Mouse (Mus musculus): Measurements from ENCODE around the gene Gm527. TPM values are rescaled to one million over a fixed set of nuclear protein-coding genes. Genes with fewer than 3 reads are reported as not detected.
A peak's percentile ranks its signal among the peaks of the same experiment; 100 is the strongest.

Gene Gm527
- polyA plus RNA-seq, 1 experiment from 2014 or later = 2.1 TPM

DNA sequence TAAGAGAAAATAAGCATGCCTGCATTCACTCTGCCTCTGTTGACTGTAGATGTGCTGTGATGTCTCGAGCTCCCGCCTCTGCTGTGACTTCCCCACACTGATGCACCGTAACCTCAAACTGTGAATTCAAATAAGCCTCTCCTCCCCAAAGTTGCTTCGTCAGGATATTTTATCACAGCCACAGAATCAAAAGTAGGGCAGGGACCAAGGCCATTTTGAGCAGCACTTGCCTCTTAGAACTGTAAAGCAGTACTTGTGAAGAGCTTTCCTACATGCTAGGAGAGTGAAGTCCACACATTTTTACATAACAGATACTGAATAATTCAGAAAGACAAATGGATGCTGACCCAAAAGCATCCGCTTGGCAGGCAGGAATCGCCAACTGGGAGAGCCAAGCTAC is 4.7 kb upstream of the Gm527 start:
- WGBS = 58% methylated on average over 6 of the region's 6 CpGs
- H3K4me3 ChIP-seq (ENCODE audit: low read depth, low read length) = no peak overlapping the region
- H3K36me3 ChIP-seq (ENCODE audit: control insufficient read depth, insufficient read depth, low read length) = no peaks in the 10 kb centered on the region
- H3K9ac ChIP-seq (ENCODE audit: low read length) = no peak overlapping the region
- TF ChIP-seq EP300 (optimal IDR thresholded peaks at IDR 0.05) (no peak), CTCF (IDR thresholded peaks at IDR 0.05; ENCODE audit: low read depth) (no peak)
- no peaks in the 10 kb centered on the region for H3K27me3 ChIP-seq (ENCODE audit: control insufficient read depth, insufficient read depth, low read length)
- H3K27ac ChIP-seq (replicated peaks) = no peak overlapping the region
- DNase-seq (ENCODE audit: low spot score) (no peak), ATAC-seq (ENCODE audit: low FRiP score, low TSS enrichment) (no peak)
- no peak overlapping the region for H3K4me2 ChIP-seq (replicated peaks; ENCODE audit: low read depth)
- H3K4me1 ChIP-seq (replicated peaks; ENCODE audit: control insufficient read depth, insufficient read depth) = no peaks in the 10 kb centered on the region
- no peaks in the 10 kb centered on the region for H3K9me3 ChIP-seq (ENCODE audit: control insufficient read depth, low read length)

DNA sequence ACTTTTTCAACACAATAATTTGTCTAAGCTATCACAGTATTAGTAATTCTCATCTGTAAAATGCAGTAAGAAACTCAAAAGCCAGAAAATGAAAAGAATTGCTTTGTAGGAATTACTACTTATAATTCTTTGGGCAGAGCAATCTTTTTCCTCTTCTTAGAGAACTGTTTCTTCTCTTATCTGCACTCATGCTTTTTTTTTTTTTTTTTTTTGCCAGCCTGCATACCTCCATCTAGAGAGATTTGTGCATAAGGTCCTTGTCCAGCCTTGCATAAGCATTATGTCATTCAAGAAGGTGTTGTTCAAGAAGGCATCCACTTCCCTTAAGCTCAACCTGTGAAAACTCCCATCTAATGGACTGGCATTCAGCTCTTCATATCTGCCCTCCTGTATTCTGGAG is 971 bp upstream of the Gm527 start:
- no peak overlapping the region for H3K4me3 ChIP-seq (ENCODE audit: low read depth, low read length)
- H3K9ac ChIP-seq (ENCODE audit: low read length) = no peak overlapping the region
- no peaks in the 10 kb centered on the region for H3K9me3 ChIP-seq (ENCODE audit: control insufficient read depth, low read length)
- H3K27me3 ChIP-seq (ENCODE audit: control insufficient read depth, insufficient read depth, low read length) = no peaks in the 10 kb centered on the region
- no peaks in the 10 kb centered on the region for H3K4me1 ChIP-seq (replicated peaks; ENCODE audit: control insufficient read depth, insufficient read depth)
- H3K36me3 ChIP-seq (ENCODE audit: control insufficient read depth, insufficient read depth, low read length) = no peaks in the 10 kb centered on the region
- no peak overlapping the region for H3K4me2 ChIP-seq (replicated peaks; ENCODE audit: low read depth)
- ATAC-seq (ENCODE audit: low FRiP score, low TSS enrichment) (no peak), DNase-seq (ENCODE audit: low spot score) (no peak)
- TF ChIP-seq EP300 (optimal IDR thresholded peaks at IDR 0.05) (no peak), CTCF (IDR thresholded peaks at IDR 0.05; ENCODE audit: low read depth) (no peak)
- H3K27ac ChIP-seq (replicated peaks) = no peak overlapping the region

DNA sequence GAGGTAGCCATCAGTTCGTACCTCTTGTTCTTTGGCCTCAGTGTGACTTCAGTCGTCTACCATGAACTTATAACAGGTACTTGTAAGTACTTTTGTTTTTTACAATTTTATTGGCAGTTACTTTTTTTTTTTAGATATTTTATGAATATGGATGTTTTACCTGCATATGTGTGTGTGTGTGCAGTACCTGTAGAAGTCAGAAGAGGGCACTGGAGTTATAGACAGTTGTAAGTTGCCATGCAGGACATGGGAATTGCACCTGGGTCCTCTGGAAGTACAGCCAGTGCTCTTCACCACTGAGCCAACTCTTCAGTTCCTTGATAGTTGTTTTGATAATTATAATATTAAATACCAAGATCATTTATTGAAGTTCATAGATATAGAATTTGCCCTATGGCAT is 19.8 kb downstream of the Gm527 start:
- 79% methylated on average over 2 of the region's 2 CpGs for WGBS
- H3K27ac ChIP-seq (replicated peaks) = no peak overlapping the region
- H3K4me2 ChIP-seq (replicated peaks; ENCODE audit: low read depth) = no peak overlapping the region
- TF ChIP-seq CTCF (IDR thresholded peaks at IDR 0.05; ENCODE audit: low read depth) (peak; percentile 64), EP300 (optimal IDR thresholded peaks at IDR 0.05) (no peak)
- no peaks in the 10 kb centered on the region for H3K9me3 ChIP-seq (ENCODE audit: control insufficient read depth, low read length)
- H3K4me3 ChIP-seq (ENCODE audit: low read depth, low read length) = no peak overlapping the region
- DNase-seq (ENCODE audit: low spot score) = no peak
- H3K27me3 ChIP-seq (ENCODE audit: control insufficient read depth, insufficient read depth, low read length) = no peaks in the 10 kb centered on the region
- H3K4me1 ChIP-seq (replicated peaks; ENCODE audit: control insufficient read depth, insufficient read depth) = no peaks in the 10 kb centered on the region
- H3K9ac ChIP-seq (ENCODE audit: low read length) = no peak overlapping the region
- no peaks in the 10 kb centered on the region for H3K36me3 ChIP-seq (ENCODE audit: control insufficient read depth, insufficient read depth, low read length)
- no peak for ATAC-seq (ENCODE audit: low FRiP score, low TSS enrichment)

DNA sequence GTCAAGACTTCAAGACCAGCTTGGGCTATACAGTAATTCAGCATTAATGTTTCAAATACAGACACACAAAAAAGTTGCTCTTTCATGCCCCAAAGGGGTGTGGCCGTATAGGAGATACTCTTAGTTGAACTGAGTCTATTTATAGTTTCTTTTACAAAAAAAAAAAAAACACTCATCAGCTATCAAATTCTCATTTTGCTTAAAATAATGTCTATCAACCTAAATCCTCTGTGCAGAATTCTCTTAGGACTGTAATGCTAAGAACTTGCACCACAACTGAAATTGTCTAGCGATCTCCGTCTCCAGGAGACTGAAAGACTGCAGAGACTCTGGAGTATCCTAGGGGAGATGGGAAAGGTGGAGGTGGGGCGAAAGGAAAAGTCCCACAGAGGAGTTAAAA is 46.9 kb downstream of the Gm527 start:
- H3K4me3 ChIP-seq (ENCODE audit: low read depth, low read length) = peak overlapping the region; percentile 90
- TF ChIP-seq EP300 (optimal IDR thresholded peaks at IDR 0.05) (no peak), CTCF (IDR thresholded peaks at IDR 0.05; ENCODE audit: low read depth) (no peak)
- no peaks in the 10 kb centered on the region for H3K36me3 ChIP-seq (ENCODE audit: control insufficient read depth, insufficient read depth, low read length)
- WGBS = 19% methylated on average over 4 of the region's 4 CpGs
- peak overlapping the region; percentile 69 for H3K9ac ChIP-seq (ENCODE audit: low read length)
- H3K4me1 ChIP-seq (replicated peaks; ENCODE audit: control insufficient read depth, insufficient read depth) = no peaks in the 10 kb centered on the region
- no peaks in the 10 kb centered on the region for H3K27me3 ChIP-seq (ENCODE audit: control insufficient read depth, insufficient read depth, low read length)
- H3K27ac ChIP-seq (replicated peaks) = no peak overlapping the region
- no peaks in the 10 kb centered on the region for H3K9me3 ChIP-seq (ENCODE audit: control insufficient read depth, low read length)
- ATAC-seq (ENCODE audit: low FRiP score, low TSS enrichment) (no peak), DNase-seq (ENCODE audit: low spot score) (no peak)
- peak overlapping the region; percentile 60 for H3K4me2 ChIP-seq (replicated peaks; ENCODE audit: low read depth)

DNA sequence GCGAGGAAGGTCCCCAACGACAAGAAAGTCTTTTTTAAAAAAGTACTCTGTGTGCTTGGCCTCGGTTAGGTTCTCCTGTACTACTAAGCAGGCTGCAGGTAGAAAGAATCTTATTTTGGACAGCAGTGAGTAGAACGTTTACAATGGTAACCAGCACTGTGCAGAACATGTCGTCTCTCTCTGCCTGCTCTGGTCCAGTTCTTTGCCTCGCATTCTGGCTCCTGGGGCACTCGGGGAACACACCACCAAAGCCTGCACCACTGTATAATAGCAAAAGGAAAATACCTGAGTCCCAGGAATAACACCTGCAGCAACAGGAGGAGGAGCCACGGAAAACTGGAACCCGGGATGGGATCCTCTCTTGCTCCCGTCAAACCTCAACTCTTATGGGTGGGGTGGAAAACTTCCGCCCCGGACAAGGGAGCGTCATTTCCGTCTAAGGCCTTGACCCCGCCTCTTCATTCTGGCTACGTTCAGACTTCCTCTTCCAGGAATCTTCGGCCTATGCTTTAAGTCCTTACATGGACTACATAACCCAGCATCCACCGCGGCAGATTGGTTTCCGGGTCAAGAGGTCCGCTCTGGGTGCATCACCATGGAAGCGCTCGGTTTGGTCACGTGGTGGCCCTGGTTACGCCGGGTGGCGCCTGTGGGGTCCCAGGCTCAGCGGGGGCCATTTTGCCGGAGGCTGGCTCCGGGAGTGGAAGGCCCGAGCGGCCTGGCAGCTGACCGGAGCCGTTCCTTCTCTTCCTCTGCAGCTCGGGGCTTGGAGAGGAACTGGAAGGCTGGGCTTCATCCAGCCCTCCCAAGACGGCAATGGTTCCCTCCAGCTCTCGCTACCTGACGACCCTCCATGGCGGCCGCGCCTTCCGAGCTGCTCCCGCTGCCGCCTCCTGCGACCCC is 47.7 kb downstream of the Gm527 start, which contains the start of the genes Klhl28 and Togaram1:
Gene Klhl28, minus strand, starts transcription at position 411 of the 903 bp plus-strand sequence.
Gene Togaram1, plus strand, starts transcription at position 681 of the 903 bp plus-strand sequence.
- H3K27ac ChIP-seq (replicated peaks) = peak within 1 kb of the TSS; percentile 95
- ATAC-seq (ENCODE audit: low FRiP score, low TSS enrichment) = peak; percentile 99
- WGBS = under 1% methylated on average over 42 of the region's 45 CpGs
- no peaks in the 10 kb centered on the region for H3K27me3 ChIP-seq (ENCODE audit: control insufficient read depth, insufficient read depth, low read length)
- DNase-seq (ENCODE audit: low spot score) = peak; percentile 100
- TF ChIP-seq EP300 (optimal IDR thresholded peaks at IDR 0.05) = no peak
- TF ChIP-seq CTCF (IDR thresholded peaks at IDR 0.05; ENCODE audit: low read depth) = no peak
- H3K4me3 ChIP-seq (ENCODE audit: low read depth, low read length) = peak within 1 kb of the TSS; percentile 90
- H3K9me3 ChIP-seq (ENCODE audit: control insufficient read depth, low read length) = no peaks in the 10 kb centered on the region
- H3K36me3 ChIP-seq (ENCODE audit: control insufficient read depth, insufficient read depth, low read length) = no peaks in the 10 kb centered on the region
- H3K4me1 ChIP-seq (replicated peaks; ENCODE audit: control insufficient read depth, insufficient read depth) = no peaks in the 10 kb centered on the region
- H3K4me2 ChIP-seq (replicated peaks; ENCODE audit: low read depth) = peak within 1 kb of the TSS; percentile 86
- H3K9ac ChIP-seq (ENCODE audit: low read length) = peak within 1 kb of the TSS; percentile 93

DNA sequence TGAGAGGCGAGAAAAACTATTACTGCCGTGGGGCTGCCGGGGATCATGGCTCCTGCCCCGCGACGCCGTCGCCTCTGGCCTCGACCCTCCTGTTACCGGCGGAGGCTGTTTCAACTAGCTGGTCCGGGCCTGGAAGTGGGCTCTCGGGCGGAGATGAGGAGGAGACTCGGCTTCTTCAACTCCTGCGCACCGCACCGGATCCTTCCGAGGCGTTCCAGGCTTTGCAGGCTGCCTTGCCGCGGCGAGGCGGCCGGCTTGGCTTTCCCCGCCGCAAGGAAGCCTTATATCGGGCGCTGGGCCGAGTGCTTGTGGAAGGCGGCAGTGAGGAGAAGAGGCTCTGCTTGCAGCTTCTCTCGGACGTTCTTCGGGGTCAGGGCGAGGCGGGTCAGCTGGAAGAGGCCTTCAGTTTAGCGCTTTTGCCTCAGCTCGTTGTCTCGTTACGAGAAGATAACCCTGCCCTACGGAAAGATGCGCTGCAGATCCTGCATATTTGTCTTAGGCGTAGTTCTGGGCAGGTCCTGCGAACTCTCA is 48.5 kb downstream of the Gm527 start:
- H3K9me3 ChIP-seq (ENCODE audit: control insufficient read depth, low read length) = no peaks in the 10 kb centered on the region
- WGBS = under 1% methylated on average over 44 of the region's 44 CpGs
- peak overlapping the region; percentile 95 for H3K27ac ChIP-seq (replicated peaks)
- peak overlapping the region; percentile 86 for H3K4me2 ChIP-seq (replicated peaks; ENCODE audit: low read depth)
- TF ChIP-seq CTCF (IDR thresholded peaks at IDR 0.05; ENCODE audit: low read depth) (no peak), EP300 (optimal IDR thresholded peaks at IDR 0.05) (no peak)
- peak overlapping the region; percentile 90 for H3K4me3 ChIP-seq (ENCODE audit: low read depth, low read length)
- H3K4me1 ChIP-seq (replicated peaks; ENCODE audit: control insufficient read depth, insufficient read depth) = peaks cover 2% of the 10 kb centered on the region; the same call in 1 of the 2 replicates
- no peaks in the 10 kb centered on the region for H3K36me3 ChIP-seq (ENCODE audit: control insufficient read depth, insufficient read depth, low read length)
- peak; percentile 63 for DNase-seq (ENCODE audit: low spot score)
- no peaks in the 10 kb centered on the region for H3K27me3 ChIP-seq (ENCODE audit: control insufficient read depth, insufficient read depth, low read length)
- ATAC-seq (ENCODE audit: low FRiP score, low TSS enrichment) = peak; percentile 22
- H3K9ac ChIP-seq (ENCODE audit: low read length) = peak overlapping the region; percentile 93

Measured in stomach, postnatal 0 days (tissue).